Mouse (Mus musculus) myocyte (in vitro differentiated cells): ENCODE data around the gene Nup188. TPM values are rescaled to one million over a fixed set of nuclear protein-coding genes. Genes with fewer than 3 reads are reported as not detected.
A peak's percentile ranks its signal among the peaks of the same experiment; 100 is the strongest.

Experiments
- H3K27me3 ChIP-seq: one replicate; pipeline ENCODE4 v1.6.1; 2011; ENCODE audit not compliant: control insufficient read depth, insufficient read depth, insufficient read length
- H3K36me3 ChIP-seq: one replicate; pipeline ENCODE4 v1.6.1; 2011; ENCODE audit not compliant: control insufficient read depth, insufficient read depth
- H3K4me2 ChIP-seq: one replicate; pipeline ENCODE4 v1.6.1; 2011; ENCODE audit warnings: low read depth, control low read depth
- H3K4me3 ChIP-seq: one replicate; pipeline ENCODE4 v1.5.1; 2011; ENCODE audit warnings: mild to moderate bottlenecking, control low read depth, moderate library complexity
- H3K79me2 ChIP-seq: one replicate; pipeline ENCODE4 v1.6.1; 2011; ENCODE audit not compliant: control insufficient read depth, insufficient read depth
- H3ac ChIP-seq: one replicate; pipeline ENCODE4 v1.6.1; 2011; ENCODE audit not compliant: control insufficient read depth, insufficient read length
- CEBPB ChIP-seq: IDR thresholded peaks from 2 replicates; pipeline ENCODE4 v1.6.1; 2011; ENCODE audit warnings: mild to moderate bottlenecking, moderate library complexity; ENCODE audit not compliant: poor library complexity, insufficient read depth, severe bottlenecking
- MAX ChIP-seq: IDR thresholded peaks from one replicate; pipeline ENCODE4 v1.6.1; 2011; ENCODE audit warnings: low read depth, mild to moderate bottlenecking, control low read depth
- MYOD1 ChIP-seq, 3 experiments: IDR thresholded peaks; one replicate each; pipeline ENCODE4 v1.6.1; 2011; ENCODE audit warnings: control low read depth in 2 of 3, low read depth in 2 of 3, mild to moderate bottlenecking in 2 of 3, moderate library complexity in 1 of 3; ENCODE audit not compliant: insufficient read length in 2 of 3, control insufficient read depth in 1 of 3
- MYOG ChIP-seq, 3 experiments: IDR thresholded peaks; one replicate each; pipeline ENCODE4 v1.6.1; 2011; ENCODE audit warnings: control low read depth in 2 of 3, low read depth in 2 of 3, mild to moderate bottlenecking in 2 of 3; ENCODE audit not compliant: insufficient read length in 2 of 3, control insufficient read depth in 1 of 3, insufficient read depth in 1 of 3
- POLR2A ChIP-seq: IDR thresholded peaks from one replicate; pipeline ENCODE4 v1.6.1; 2011; ENCODE audit warnings: low read depth, mild to moderate bottlenecking, control low read depth, moderate library complexity; ENCODE audit not compliant: insufficient read length
- POLR2AphosphoS2 ChIP-seq: IDR thresholded peaks from one replicate; pipeline ENCODE4 v1.6.1; 2011; ENCODE audit warnings: low read depth, control low read depth; ENCODE audit not compliant: insufficient read length
- REST ChIP-seq: IDR thresholded peaks from one replicate; pipeline ENCODE4 v1.6.1; 2011; ENCODE audit warnings: mild to moderate bottlenecking, control low read depth, moderate library complexity; ENCODE audit not compliant: insufficient read depth, insufficient read length
- SRF ChIP-seq: IDR thresholded peaks from one replicate; pipeline ENCODE4 v1.6.1; 2011; ENCODE audit warnings: low read depth; ENCODE audit not compliant: control insufficient read depth, insufficient read length
- TCF12 ChIP-seq: IDR thresholded peaks from one replicate; pipeline ENCODE4 v1.6.1; 2011; ENCODE audit warnings: mild to moderate bottlenecking, control low read depth; ENCODE audit not compliant: poor library complexity, insufficient read depth, severe bottlenecking
- TCF3 ChIP-seq: IDR thresholded peaks from one replicate; pipeline ENCODE4 v1.6.1; 2011; ENCODE audit warnings: low read depth, control low read depth; ENCODE audit not compliant: insufficient read length
- USF1 ChIP-seq: IDR thresholded peaks from one replicate; pipeline ENCODE4 v1.6.1; 2011; ENCODE audit warnings: low read depth, mild to moderate bottlenecking, control low read depth, moderate library complexity
- polyA plus RNA-seq: library from polyadenylated mRNA; unstranded; fragments of >200 nt; fragmentation: generic; extraction: Trizol; gene quantifications from one replicate; pipeline ENCODE4 v1.2.1, GENCODE M21; 2012; ENCODE audit warnings: missing spikeins

The Nup188 gene
- polyA plus RNA-seq, 1 experiment = 54.0 TPM

DNA sequence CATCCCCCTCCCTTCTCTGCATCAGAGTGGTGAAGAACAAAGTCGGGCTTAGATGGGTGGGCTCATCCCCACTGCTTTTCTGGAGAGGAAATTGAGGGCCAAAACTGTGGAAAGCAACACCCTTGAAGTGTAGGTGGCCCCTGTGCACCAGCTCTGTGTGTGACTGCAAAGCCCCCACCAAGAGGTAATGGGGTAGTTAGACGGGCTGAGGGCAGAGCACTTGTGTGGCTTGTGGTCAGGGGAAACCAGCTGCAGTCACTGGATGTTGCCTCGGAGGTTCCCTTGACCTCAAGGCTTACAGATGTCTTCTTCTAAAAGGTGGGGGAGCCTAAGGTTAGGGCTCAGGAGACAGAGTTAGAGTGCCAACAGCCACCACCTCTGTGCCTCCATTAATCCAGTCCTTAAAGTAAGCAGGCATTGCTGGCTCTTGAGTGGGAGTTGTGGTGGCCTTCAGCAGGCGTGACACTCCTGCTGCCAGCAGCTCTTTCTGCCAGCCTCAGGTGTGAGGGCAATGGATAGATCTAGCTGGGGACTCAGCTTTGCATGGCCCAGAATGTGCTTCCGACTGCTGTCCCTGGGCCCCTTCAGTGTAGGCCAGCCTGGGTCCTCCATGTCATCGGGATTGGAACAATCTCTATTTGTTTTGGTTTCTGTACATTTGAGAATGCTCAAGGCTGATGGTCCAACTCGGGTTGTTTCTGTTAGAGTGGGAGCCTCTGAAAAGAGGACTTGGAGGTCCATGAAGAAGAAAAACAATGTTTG is 28.3 kb upstream of the Nup188 start:
- H3ac ChIP-seq = no peak overlapping the region
- peak overlapping the region; percentile 93 for H3K4me2 ChIP-seq
- TF ChIP-seq POLR2AphosphoS2 (no peak), TCF3 (no peak), TCF12 (no peak), MYOD1 (IDR thresholded peaks at IDR 0.05; ENCODE audit: control insufficient read depth in 1 of 3, insufficient read length in 2 of 3, low read depth in 2 of 3) (peak in 1 of 3 experiments; percentile 62), MYOG (IDR thresholded peaks at IDR 0.05; ENCODE audit: control insufficient read depth in 1 of 3, insufficient read depth in 1 of 3, insufficient read length in 2 of 3, low read depth in 2 of 3) (peak in 1 of 3 experiments; percentile 65)
- peaks cover 53% of the 10 kb centered on the region for H3K79me2 ChIP-seq
- H3K27me3 ChIP-seq = no peaks in the 10 kb centered on the region
- H3K4me3 ChIP-seq = no peak overlapping the region
- H3K36me3 ChIP-seq = peaks cover 50% of the 10 kb centered on the region

DNA sequence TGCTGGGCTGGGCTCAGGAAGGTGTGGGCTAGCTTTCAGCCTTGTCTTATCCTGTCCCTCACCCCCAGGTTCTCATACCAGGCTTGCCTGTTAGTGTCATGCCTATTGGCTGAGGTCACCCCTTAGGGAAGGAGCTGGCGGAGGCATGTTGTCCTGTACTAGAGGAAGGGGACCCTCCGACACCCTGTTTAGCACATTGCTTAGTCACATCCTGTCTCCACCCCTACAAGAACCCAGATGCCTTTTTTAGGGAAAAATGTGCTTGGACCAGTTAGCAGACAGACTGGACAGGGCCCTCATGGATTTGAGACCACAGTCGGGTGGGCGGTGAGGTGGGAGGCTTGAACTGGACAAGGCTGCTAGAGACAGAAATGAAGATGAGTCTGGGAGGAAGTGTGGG is 27.6 kb upstream of the Nup188 start:
- Histone ChIP-seq H3K4me3 (peak overlapping the region; percentile 25), H3ac (no peak overlapping the region), H3K27me3 (no peaks in the 10 kb centered on the region), H3K79me2 (peaks cover 45% of the 10 kb centered on the region), H3K36me3 (peaks cover 51% of the 10 kb centered on the region), H3K4me2 (peak overlapping the region; percentile 93)
- TF ChIP-seq POLR2A = peak; percentile 27
- no peak for TF ChIP-seq MAX
- TF ChIP-seq SRF = peak; percentile 83
- no peak for TF ChIP-seq MYOG (IDR thresholded peaks at IDR 0.05; ENCODE audit: control insufficient read depth in 1 of 3, insufficient read depth in 1 of 3, insufficient read length in 2 of 3, low read depth in 2 of 3)

DNA sequence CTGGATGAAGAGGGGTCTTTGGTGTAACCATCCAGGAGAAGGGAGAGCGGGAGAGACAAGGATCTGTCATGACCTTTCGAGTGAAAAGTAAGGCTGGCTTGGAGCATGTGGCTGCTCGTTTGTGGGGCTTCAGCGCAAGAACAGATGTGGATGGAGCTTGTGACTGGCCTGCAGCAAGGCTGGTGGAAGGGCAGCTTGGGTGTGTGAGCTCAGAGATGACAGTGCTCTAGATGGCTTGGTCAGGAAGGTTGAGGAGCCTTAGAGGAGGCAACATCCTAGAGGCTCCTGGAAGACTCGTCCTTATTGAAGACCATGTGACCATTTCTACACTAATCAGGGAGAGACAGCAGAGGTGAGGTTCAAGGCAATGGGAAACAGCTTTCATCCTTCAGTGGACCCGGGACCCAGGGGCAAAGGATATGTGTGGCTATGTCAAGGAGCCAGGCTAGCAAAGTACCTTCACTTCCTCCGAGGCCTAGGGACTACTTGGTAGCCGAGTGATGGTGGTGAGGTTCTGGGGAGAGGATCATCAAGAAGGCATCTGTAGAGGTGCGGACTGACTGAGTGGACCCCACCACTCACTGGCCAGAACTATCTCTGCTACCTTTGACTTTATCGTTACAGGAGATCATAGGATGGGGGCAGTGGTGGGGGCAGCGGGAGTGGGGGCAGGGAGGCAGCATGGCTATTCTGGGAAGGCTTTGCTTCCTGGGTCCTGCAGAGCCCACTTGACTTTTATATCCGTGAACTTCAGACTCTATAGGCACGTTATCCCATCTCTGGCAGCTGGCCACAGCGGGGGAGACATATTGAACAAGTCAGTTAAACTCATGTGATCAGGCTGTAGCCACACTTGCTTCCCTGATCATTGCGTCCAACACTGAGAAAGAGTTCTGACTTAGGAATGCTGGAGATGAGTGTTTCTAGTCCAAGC is 26.8 kb upstream of the Nup188 start:
- Histone ChIP-seq H3K36me3 (peaks cover 59% of the 10 kb centered on the region), H3K4me3 (peak overlapping the region; percentile 25), H3K27me3 (no peaks in the 10 kb centered on the region), H3K4me2 (peak overlapping the region; percentile 93), H3K79me2 (peaks cover 39% of the 10 kb centered on the region), H3ac (peak overlapping the region; percentile 7)
- peak; percentile 19 for TF ChIP-seq POLR2A
- TF ChIP-seq USF1 = peak; percentile 64
- TF ChIP-seq TCF12 = no peak

DNA sequence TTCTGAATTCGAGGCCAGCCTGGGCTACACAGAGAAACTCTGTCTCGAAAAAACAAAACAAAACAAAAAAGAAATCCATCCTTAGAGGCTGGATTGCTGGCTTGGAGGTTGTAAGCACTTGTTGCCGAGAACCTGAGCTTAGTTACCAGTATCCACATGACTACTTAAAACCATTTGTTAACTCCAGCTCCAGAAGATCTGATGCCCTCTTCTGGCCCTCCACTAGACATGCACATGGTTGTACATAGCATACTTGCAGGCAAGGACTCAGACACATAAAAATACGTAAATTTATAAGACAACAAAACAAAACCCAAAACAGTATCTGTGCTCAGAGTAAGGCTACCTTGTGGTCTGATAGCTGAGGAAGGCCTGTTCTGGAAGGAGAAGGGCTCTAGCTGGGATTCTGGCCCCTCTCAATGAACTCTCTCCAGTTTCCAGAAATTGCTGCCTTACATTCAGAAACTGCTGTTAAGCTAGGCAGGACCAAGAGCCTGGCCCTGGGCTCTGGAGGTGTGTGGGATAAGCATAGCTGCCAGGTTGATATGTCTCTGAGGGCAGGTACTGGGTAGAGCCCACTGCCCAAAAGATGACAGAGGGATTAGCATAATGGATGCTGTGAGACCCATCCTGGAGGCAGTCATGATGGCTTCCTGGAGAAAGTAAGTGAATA is 25.0 kb upstream of the Nup188 start:
- H3K4me2 ChIP-seq = no peak overlapping the region
- no peak for TF ChIP-seq MAX
- no peak for TF ChIP-seq MYOG (IDR thresholded peaks at IDR 0.05; ENCODE audit: control insufficient read depth in 1 of 3, insufficient read depth in 1 of 3, insufficient read length in 2 of 3, low read depth in 2 of 3)
- TF ChIP-seq POLR2AphosphoS2 = no peak
- no peak for TF ChIP-seq USF1
- no peak for TF ChIP-seq TCF3
- TF ChIP-seq POLR2A = no peak
- TF ChIP-seq SRF = no peak
- TF ChIP-seq CEBPB = no peak
- no peak overlapping the region for H3K4me3 ChIP-seq
- peaks cover 39% of the 10 kb centered on the region for H3K79me2 ChIP-seq
- no peak overlapping the region for H3ac ChIP-seq
- H3K27me3 ChIP-seq = no peaks in the 10 kb centered on the region
- H3K36me3 ChIP-seq = peaks cover 61% of the 10 kb centered on the region

DNA sequence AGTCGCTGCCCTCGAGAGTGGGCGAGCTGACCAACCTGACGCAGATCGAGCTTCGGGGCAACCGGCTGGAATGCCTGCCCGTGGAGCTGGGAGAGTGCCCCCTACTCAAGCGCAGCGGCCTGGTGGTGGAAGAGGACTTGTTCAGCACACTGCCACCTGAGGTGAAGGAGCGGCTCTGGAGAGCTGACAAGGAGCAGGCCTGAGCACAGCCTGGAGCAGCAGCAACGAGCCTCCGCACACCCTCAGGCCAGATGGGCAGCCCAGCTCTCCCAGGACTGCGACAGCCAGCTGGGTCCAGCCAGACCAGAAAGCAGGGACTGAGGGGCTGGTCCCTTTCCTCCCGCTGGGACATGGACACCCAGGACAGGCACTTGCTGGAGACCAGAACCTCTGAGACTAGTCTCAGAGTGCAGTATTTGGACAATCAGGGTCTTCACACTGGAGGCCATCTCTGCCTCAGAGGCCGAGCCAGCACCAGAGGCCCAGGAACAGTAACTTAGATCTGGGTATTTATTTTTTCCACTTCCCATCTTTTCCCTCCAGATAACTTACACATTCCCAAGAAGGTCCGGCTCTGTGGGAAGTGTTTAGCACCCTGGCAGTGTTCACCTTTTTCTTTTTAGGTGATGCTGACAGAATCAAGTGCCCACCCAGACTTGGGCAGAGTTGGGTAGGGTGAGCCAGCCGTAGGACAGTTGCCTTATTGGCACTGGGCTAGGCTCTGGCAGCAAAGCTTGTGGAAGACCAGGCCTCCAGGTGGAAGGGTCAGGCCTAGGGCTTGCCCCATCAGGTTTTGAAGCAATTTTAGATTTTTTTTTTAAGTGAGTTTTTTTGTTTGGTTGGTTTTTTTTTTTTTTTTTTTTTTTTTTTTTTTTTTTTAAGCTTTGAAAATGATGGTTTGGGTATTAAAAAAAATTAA is 24.0 kb upstream of the Nup188 start:
- peaks cover 52% of the 10 kb centered on the region for H3K36me3 ChIP-seq

More for the DNA sequence above, 24.0 kb upstream of the Nup188 start:
- Histone ChIP-seq H3K79me2 (peaks cover 39% of the 10 kb centered on the region), H3K27me3 (no peaks in the 10 kb centered on the region), H3K4me2 (no peak overlapping the region), H3ac (no peak overlapping the region), H3K4me3 (no peak overlapping the region)
- TF ChIP-seq REST (no peak), MYOD1 (IDR thresholded peaks at IDR 0.05; ENCODE audit: control insufficient read depth in 1 of 3, insufficient read length in 2 of 3, low read depth in 2 of 3) (no peak), POLR2A (no peak), CEBPB (no peak), TCF3 (no peak), MYOG (IDR thresholded peaks at IDR 0.05; ENCODE audit: control insufficient read depth in 1 of 3, insufficient read depth in 1 of 3, insufficient read length in 2 of 3, low read depth in 2 of 3) (no peak), USF1 (no peak)
